Mouse (Mus musculus) stomach, embryonic 14.5 days (tissue): ENCODE results near the gene Zfp599. TPM values are rescaled to one million over a fixed set of nuclear protein-coding genes. Genes with fewer than 3 reads are reported as not detected.
A peak's percentile ranks its signal among the peaks of the same experiment; 100 is the strongest.
"Not testable (repeated sequence)": the region's sequence is repeated elsewhere in the genome, so short reads cannot be mapped to it uniquely, and the experiment has no call there.

Experiments used
- ATAC-seq: fragments of 200-750 bp; cut with Nextera tagmentation; 2 replicates; pipeline ENCODE4 v1.8.0; 2017; ENCODE audit warnings: low read depth, moderate TSS enrichment; ENCODE audit not compliant: insufficient number of reproducible peaks, insufficient read depth, low FRiP score
- H3K27ac ChIP-seq: fragments of 300-500 bp; sonication (generic); 2 replicates; pipeline ENCODE4 v1.5.1; 2014; ENCODE audit warnings: mild to moderate bottlenecking, low read length, moderate library complexity, mixed read lengths
- H3K27me3 ChIP-seq: fragments of 300-500 bp; sonication (generic); 2 replicates; pipeline ENCODE4 v1.6.1; 2014; ENCODE audit warnings: low read length, control low read depth, mixed read lengths; ENCODE audit not compliant: control insufficient read depth, insufficient read depth
- H3K36me3 ChIP-seq: fragments of 300-500 bp; sonication (generic); 2 replicates; pipeline ENCODE4 v1.6.1; 2014; ENCODE audit warnings: mild to moderate bottlenecking, control low read depth, low read length, moderate library complexity, mixed read lengths; ENCODE audit not compliant: control insufficient read depth, insufficient read depth
- H3K4me1 ChIP-seq: fragments of 300-500 bp; sonication (generic); 2 replicates; pipeline ENCODE4 v1.6.1; 2014; ENCODE audit warnings: low read length, control low read depth, mixed read lengths; ENCODE audit not compliant: control insufficient read depth, insufficient read depth
- H3K4me2 ChIP-seq: fragments of 300-500 bp; sonication (generic); replicated peaks from 2 replicates; pipeline ENCODE4 v1.6.1; 2014; ENCODE audit warnings: low read depth, low read length, control low read depth
- H3K4me3 ChIP-seq: fragments of 300-500 bp; sonication (generic); 2 replicates; pipeline ENCODE4 v1.5.1; 2014; ENCODE audit warnings: low read depth, low read length, control low read depth
- H3K9ac ChIP-seq: fragments of 300-500 bp; sonication (generic); replicated peaks from 2 replicates; pipeline ENCODE4 v1.6.1; 2014; ENCODE audit warnings: low read depth, mild to moderate bottlenecking, control low read depth, low read length, moderate library complexity, mixed read lengths
- H3K9me3 ChIP-seq: fragments of 300-500 bp; sonication (generic); 2 replicates; pipeline ENCODE4 v1.6.1; 2016; ENCODE audit warnings: low read depth, low read length, control low read depth; ENCODE audit not compliant: control insufficient read depth
- WGBS: fragments of 180-500 bp; shearing (Covaris S2); extraction: QIAGEN DNeasy Blood & Tissue Kit; methylation state at CpG from one replicate; pipeline ENCODE4 v1.1.7; 2014; 5-methylcytosine and 5-hydroxymethylcytosine counted together
- polyA plus RNA-seq: library from polyadenylated mRNA; unstranded; fragments of >200 nt; fragmentation: Nextera tagmentation; extraction: Ambion mirVana; gene quantifications from 2 replicates; pipeline ENCODE4 v1.2.1, GENCODE M21; 2014

The Zfp599 gene
- polyA plus RNA-seq, 1 experiment from 2014 or later: 5.4 TPM

- Histone ChIP-seq H3K36me3 (no peaks in the 10 kb centered on the region), H3K27me3 (no peaks in the 10 kb centered on the region), H3K9me3 (no peaks in the 10 kb centered on the region; the same call in 1 of the 2 replicates), H3K4me3 (peak overlapping the region; percentile 67; the same call in 1 of the 2 replicates), H3K4me1 (no peaks in the 10 kb centered on the region; the same call in 1 of the 2 replicates), H3K4me2 (no peak overlapping the region), H3K9ac (no peak overlapping the region), H3K27ac (peak overlapping the region; percentile 44; the same call in 1 of the 2 replicates)
- WGBS: 62% methylated on average over 15 of the region's 15 CpGs
- ATAC-seq: no peak; the same call in 1 of the 2 replicates
These were observed 32.8 kb downstream of the Zfp599 start for GRCm38 (mm10) chr9:22226846-22227245.

- peak overlapping the region; percentile 67 for H3K4me3 ChIP-seq
- not testable (repeated sequence) for H3K27me3 ChIP-seq, H3K9me3 ChIP-seq, H3K4me1 ChIP-seq, H3K36me3 ChIP-seq, ATAC-seq, H3K9ac ChIP-seq
- peak overlapping the region; percentile 47 for H3K4me2 ChIP-seq
- peak overlapping the region; percentile 44; the same call in 1 of the 2 replicates for H3K27ac ChIP-seq
- whole genome bisulfite sequencing: 54% methylated on average over 7 of the region's 7 CpGs
These were observed 33.4 kb downstream of the Zfp599 start for GRCm38 (mm10) chr9:22226389-22226673.

- Histone ChIP-seq H3K27me3 (no peaks in the 10 kb centered on the region), H3K9ac (peak within 1 kb of the TSS; percentile 54), H3K4me3 (peak within 1 kb of the TSS; percentile 67), H3K9me3 (no peaks in the 10 kb centered on the region; the same call in 1 of the 2 replicates), H3K27ac (peak within 1 kb of the TSS; percentile 91), H3K36me3 (no peaks in the 10 kb centered on the region), H3K4me1 (no peaks in the 10 kb centered on the region; the same call in 1 of the 2 replicates), H3K4me2 (peak within 1 kb of the TSS; percentile 47)
- ATAC-seq: peak; percentile 97
- WGBS: 2% methylated on average over 35 of the region's 35 CpGs
These were observed 33.9 kb downstream of the Zfp599 start, which contains the start of gene Zfp809 for GRCm38 (mm10) chr9:22225581-22226388. Zfp809 (plus strand) TSS chr9:22225714.

DNA sequence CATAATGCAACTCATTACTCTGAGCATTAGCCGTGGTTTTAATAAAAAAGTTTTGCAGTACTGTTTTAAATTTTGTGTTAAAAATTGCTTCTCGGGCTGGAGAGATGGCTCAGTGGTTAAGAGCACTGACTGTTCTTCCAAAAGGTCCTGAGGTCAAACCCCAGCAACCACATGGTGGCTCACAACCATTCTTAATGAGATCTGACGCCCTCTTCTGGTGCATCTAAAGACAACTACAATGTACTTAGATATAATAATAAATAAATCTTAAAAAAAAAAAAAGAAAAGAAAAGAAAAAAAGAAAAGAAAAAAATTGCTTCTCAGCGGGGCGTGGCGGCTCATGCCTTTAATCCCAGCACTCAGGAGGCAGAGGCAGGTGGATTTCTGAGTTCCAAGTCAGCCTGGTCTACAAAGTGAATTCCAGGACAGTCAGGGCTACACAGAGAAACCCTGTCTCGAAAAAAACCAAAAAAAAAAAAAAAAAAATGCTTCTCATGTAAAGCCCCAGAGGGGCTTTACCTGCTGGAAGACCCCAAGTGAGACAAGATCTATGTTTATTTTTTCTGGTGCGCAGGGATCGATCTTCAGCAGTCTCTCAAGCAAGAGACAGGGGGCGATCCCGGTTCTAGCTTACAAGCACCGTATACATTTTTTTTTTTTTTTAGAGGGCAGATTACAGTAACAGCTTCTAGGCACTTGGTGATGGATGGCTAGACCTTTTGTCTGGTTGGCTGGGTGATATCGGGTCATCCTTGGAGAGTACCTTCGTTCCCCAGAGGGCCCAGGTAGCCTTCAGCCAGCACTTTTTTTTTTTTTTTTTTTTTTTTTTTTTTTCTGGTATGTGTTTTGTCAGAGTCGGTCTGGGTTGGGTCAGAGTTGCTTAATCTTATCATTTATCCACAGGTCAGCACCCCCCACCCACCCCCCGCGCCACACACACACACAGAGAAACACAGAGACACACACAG is 34.9 kb downstream of the Zfp599 start:
- 22% methylated on average over 17 of the region's 17 CpGs for WGBS
- no peaks in the 10 kb centered on the region for H3K27me3 ChIP-seq
- peak overlapping the region; percentile 67 for H3K4me3 ChIP-seq
- no peaks in the 10 kb centered on the region for H3K36me3 ChIP-seq
- peak overlapping the region; percentile 34 for H3K4me2 ChIP-seq
- H3K9ac ChIP-seq: 0 out of 2 replicates have a peak overlapping the region, but pooled peaks have one; percentile 54
- no peaks in the 10 kb centered on the region; the same call in 1 of the 2 replicates for H3K4me1 ChIP-seq
- H3K9me3 ChIP-seq: no peaks in the 10 kb centered on the region; the same call in 1 of the 2 replicates
- H3K27ac ChIP-seq: peak overlapping the region; percentile 91; the same call in 1 of the 2 replicates
- peak; percentile 3 for ATAC-seq

DNA sequence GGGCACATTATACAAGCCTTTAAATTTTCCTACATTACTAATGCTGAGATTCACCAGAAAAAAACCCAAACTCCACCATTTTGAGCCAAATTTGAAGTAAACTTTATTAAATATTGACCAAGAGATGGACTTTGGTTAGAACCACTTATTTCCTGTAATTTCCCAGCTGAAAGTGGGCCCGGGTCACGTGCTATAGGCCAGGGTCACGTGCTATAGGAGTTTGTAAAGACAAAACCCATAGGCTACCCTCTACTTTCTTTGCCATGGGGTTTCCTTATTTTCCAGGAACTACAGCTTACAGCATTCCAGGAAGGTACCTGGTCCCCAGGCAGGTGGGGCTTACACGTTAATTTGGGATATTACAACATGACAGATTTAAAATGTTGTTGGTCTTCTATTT is 35.6 kb downstream of the Zfp599 start:
- no peaks in the 10 kb centered on the region for H3K27me3 ChIP-seq
- H3K4me3 ChIP-seq: no peak overlapping the region
- H3K4me1 ChIP-seq: no peaks in the 10 kb centered on the region
- H3K4me2 ChIP-seq: no peak overlapping the region
- no peak overlapping the region for H3K27ac ChIP-seq
- 91% methylated on average over 4 of the region's 4 CpGs for whole genome bisulfite sequencing
- no peak for ATAC-seq
- H3K36me3 ChIP-seq: no peaks in the 10 kb centered on the region
- H3K9ac ChIP-seq: no peak overlapping the region
- no peaks in the 10 kb centered on the region for H3K9me3 ChIP-seq

- Histone ChIP-seq H3K9me3 (no peaks in the 10 kb centered on the region), H3K9ac (no peak overlapping the region), H3K4me2 (no peak overlapping the region), H3K4me3 (no peak overlapping the region), H3K27ac (no peak overlapping the region), H3K4me1 (no peaks in the 10 kb centered on the region), H3K27me3 (no peaks in the 10 kb centered on the region), H3K36me3 (no peaks in the 10 kb centered on the region)
- 44% methylated on average over 7 of the region's 8 CpGs for WGBS
- no peak for ATAC-seq
These were observed 41.7 kb downstream of the Zfp599 start for GRCm38 (mm10) chr9:22217858-22218493.

- no peak for ATAC-seq
- 57% methylated on average over 3 of the region's 3 CpGs for WGBS
These were observed 43.0 kb downstream of the Zfp599 start for GRCm38 (mm10) chr9:22216705-22217104.

GRCm38 (mm10) chr9:22214549-22214948 is 45.1 kb downstream of the Zfp599 start:
- no peaks in the 10 kb centered on the region for H3K27me3 ChIP-seq
- ATAC-seq: no peak
- no peaks in the 10 kb centered on the region for H3K36me3 ChIP-seq
- H3K4me1 ChIP-seq: no peaks in the 10 kb centered on the region
- H3K4me3 ChIP-seq: no peak overlapping the region
- no peak overlapping the region for H3K27ac ChIP-seq
- no peak overlapping the region for H3K9ac ChIP-seq
- 80% methylated on average over 2 of the region's 2 CpGs for WGBS
- H3K4me2 ChIP-seq: no peak overlapping the region
- no peaks in the 10 kb centered on the region for H3K9me3 ChIP-seq

More at GRCm38 (mm10) chr9:22216705-22217104, 43.0 kb downstream of the Zfp599 start:
- H3K27ac ChIP-seq: no peak overlapping the region
- no peak overlapping the region for H3K4me2 ChIP-seq
- no peak overlapping the region for H3K4me3 ChIP-seq
- no peaks in the 10 kb centered on the region for H3K4me1 ChIP-seq
- no peaks in the 10 kb centered on the region for H3K36me3 ChIP-seq
- no peak overlapping the region for H3K9ac ChIP-seq
- no peaks in the 10 kb centered on the region for H3K9me3 ChIP-seq
- no peaks in the 10 kb centered on the region for H3K27me3 ChIP-seq
